Mouse (Mus musculus) 3134 (cell line): ENCODE measurements around the gene Ap5m1.
"Not testable (repeated sequence)": the region's sequence is repeated elsewhere in the genome, so short reads cannot be mapped to it uniquely, and the experiment has no call there.

Experiments
- DNase-seq: peaks from one replicate; pipeline ENCODE4 v3.0.0-alpha.2; 2011; ENCODE audit warnings: low spot score; ENCODE audit not compliant: insufficient read length; ENCODE audit errors: extremely low read depth

Gene Ap5m1

DNA sequence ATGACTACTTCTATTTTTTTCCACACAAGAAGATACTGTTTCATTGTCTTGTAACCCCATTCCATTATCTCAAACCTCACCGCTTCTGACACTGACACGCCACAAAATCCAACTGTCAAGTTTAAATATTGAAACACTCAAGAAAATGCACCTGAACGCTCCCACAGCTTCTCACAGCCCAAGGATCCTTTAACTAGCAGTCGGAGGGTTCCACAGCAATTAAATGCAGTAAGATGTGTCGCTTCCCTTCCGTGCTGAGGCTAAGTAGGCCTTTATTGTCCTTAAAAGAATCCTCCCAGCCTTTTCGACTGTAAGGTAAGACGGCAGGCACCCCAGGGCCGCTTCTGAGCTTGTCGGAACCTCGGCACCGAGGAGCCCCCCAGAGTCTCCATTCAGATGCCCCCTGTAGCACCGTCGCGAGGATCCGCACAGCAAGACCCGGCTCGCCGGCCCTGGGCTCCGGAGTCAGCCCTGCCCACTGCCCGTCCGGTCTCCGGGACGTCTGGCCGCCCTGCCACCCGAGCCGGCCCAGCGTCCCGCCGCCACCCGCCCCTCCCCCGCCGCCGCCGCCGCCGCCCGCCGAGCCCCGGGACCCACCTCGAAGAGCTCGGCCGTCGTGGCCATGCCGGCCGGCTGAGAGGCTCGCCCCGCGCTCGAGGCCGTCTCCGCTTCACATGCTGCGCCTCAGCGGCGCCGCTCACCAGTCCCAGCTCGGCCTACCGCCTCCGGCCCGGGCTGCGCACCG lies at the start of gene Ap5m1:
Gene Ap5m1 (plus strand): TSS at position 569 of the 745 bp plus-strand sequence.
- DNase-seq: no peak

DNA sequence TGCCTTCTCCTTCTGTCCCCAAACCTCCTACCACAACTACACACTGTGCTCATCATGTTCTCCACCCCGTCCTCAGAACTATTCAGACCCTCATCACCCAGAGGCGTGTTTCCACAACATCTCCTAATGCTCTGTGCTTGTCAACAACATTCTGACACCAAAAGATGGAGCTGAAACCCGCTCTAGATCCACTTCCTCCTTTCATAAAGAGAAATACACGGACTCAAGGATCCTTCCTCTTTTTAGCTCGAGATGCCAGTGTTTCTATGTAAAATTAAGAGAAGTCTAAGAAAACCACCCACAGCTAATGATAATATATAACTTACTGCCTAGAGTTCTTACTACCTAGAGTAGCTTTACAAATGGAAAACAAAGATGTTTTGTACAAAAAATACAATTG lies 46.1 kb upstream of the Ap5m1 start:
- no peak for DNase-seq

DNA sequence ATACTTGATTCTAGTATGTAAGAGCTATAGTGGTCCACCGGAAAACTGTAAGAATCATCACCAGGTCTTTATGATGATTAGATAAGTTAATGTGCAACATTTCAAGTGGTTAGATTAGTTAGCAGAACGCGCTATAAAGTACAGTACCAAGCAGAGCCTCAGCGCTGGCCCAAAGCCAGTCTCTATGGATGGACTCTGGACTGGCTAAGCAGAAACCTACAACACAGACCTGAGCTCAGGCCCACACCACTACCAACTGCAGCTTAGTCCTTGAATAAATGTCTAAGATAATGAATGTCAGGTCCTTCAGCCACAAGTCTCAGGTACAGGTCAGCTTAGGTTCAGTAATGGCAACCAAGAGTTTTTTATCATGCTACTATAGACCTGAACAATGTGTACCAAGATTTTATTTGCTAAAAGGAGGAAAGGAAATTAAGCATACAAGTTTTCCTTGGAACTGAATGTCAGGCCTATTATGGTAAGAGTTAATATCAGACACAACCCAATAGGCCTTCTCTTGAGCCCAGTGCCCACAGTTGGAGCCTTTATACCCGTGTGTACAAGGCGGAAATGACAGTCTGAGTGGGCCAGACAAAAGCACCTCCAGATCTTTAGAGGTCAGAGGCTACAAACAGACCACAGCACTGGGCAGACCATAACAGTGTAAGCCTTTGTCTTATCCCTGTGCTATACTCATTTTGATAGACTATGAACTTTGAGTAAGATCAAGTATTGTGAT lies 38.7 kb upstream of the Ap5m1 start:
- no peak for DNase-seq

DNA sequence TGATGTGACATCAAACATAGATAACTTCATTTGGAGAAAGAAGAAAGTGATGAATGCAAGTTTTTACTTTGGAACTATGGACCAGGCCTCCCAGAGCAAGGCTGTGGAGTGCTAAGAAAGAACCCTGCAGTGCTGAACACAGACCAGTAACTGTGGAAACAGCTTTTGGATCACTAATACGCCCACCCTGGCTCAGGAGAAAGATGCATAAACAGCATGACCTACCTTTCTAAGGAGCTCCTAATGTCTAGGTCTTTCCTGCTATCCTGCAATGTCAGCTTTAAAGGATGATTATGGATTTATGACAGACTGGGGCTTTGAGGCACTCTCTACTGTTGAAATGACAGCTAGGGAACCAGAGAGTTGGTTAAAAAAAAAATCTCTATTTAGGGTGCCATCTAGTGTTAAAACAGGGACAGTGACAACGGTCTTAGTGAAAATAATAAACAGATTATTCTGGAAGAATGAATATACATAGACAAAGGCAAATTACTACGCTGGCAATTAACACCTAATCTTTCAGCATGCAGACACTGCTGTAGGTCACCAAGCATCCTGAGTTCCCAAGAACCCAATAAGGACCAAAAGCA lies 38.0 kb upstream of the Ap5m1 start:
- DNase-seq: no peak

DNA sequence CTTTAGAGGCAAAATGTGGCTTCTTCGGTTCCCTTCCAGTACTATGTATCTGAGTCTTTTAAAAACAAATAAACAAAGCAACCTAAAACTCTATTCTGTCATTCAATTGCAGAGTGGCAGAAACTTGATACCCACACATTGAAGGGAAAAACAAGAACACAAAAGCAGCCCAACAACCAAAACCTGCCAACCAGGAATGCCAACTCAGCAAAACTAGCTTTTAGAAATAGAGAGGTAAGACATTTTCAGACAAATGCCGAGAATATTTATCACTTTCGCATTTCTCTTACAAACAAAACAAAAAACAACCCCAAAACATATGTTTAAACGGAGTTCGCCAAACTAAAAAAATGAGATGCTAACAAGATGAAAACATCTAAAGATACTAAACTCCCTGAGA lies 36.9 kb upstream of the Ap5m1 start:
- no peak for DNase-seq

DNA sequence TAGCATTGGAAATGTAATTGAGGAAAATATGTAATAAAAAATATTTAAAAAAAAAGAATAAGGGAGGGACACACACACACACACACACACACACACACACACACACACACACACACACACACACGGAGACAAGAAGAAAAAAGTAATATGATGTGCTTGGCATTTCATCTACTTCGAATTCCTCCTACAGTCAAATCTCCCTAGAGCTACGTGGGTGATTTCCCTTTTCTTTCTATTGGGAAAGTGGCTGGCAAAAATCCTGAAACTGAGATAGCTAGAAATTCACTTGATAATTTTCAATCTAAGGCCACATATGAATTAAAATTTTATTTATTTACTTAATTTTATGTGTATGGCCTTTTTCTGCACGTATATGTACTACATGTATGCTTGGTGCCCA lies 20.3 kb upstream of the Ap5m1 start:
- no peak for DNase-seq

DNA sequence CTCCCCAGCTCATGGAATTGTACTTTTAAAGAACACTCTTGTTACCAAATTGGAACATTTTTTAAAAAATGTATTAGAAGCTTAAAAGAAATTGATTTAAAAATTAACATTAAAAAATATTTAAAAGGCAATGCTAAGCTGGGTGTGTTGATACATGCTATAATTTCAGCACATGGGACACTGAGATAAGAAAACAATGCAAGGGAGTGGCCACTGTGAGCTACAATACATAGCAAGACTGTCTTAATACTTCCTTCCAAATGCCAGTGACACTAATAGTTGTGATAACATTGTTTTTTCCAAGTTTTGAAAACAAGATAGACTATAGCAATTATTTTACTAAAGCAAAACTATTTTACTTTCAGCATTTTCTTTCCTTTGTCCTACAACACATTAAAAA lies 16.4 kb upstream of the Ap5m1 start:
- no peak for DNase-seq

DNA sequence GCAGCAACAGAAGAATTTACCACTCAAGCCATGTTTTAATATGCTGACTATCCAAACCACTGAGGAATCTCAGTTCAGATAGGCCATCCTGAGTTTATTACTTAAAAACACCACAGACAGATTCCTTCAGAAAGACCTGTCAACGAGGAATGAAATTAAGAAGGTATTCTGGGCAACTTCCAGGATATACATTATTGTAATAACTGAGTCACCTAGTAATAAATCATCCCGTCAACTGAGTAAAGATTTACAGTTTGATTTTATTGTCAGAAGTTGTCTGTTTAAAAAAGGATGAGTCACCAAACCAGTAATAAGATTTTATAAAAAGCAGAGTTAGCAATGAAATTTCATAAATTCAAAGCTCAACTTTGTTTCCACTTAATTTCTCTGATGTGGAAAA lies 2.1 kb upstream of the Ap5m1 start:
- DNase-seq: peak; percentile 18

DNA sequence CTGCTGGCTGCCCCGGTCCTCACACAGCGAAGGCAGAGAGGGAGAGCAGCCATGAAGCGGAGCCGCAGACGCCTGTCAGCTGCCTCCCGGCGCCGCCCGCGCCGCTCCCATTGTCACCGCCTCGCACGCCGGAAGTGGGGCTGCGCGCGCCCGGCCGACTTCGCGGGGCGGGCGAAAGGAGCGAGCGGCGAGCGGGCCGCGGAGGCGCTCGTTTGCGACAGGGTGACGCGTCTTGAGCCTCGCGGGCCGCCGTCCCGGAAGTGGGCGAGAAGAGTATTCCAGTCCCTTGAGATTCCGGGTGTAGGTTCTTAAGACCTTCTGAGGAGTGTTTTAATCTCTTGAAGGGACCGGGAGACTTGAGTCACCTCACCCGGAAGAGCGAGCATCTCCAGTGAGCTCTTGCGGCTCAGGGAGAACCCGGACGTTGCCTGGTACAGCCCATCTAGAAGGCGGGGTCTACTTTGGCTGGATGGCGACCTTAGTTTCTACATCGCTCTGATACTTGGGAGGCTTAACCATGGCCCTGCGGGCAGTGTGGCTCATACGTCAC lies 452 bp downstream of the Ap5m1 start, which contains the start of gene Exoc5:
Gene Exoc5 (minus strand): TSS at position 380 of the 550 bp plus-strand sequence.
- DNase-seq: peak; percentile 98

DNA sequence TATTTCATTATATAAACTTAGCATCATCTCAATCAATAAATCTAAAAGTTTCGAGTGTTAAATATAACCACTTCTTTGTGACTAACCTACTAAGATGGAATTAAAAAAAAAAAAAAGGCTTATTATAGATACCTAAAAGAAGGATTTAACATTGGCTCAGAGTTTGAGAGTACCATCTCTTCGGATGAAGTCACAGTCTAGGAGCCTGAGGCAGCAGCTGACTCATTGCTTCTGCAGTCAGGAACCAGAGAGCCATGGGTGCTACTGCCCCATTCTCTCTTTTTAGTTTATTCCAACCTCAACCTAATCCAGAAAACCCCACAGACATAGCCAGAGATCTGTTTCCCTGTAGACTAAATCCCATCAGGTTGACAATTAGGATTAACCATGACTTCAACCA lies 6.9 kb downstream of the Ap5m1 start:
- DNase-seq: no peak

DNA sequence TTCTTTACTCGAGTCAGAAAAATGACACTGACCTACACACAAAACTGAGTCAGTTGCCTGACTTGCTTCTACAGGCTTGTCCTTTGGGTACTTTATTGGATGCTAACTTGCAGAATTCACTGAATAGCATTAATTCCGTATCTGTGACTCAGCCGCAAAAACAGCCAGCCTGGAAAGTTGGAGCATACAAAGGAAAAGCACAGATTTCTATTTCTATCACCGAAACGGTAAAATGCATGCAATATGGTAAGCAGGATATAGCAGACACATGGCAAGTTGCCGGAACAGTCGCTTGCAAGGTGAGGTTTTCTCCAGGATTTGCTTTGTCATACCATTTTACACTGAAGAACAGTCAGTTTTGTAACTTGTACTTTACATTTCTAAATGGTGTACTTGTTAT lies 8.0 kb downstream of the Ap5m1 start:
- no peak for DNase-seq

DNA sequence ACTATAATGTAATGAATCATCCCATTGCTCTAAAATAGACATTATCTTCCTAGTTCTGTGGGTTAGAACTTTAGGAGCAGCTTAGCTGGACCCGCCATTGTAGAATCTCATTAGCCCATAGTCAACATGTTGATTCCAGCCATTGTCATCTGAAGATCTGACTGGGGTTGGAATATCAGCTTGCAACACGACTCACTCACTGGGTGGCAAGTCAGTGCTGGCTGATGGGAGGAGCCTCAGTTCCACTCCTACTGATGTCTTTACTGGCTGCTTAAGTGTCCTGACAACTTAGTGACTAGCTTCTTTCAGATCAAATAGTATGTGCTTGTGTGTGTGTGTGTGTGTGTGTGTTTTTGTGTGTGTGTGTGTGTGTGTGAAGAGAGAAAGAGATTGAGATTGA lies 8.5 kb downstream of the Ap5m1 start:
- no peak for DNase-seq

DNA sequence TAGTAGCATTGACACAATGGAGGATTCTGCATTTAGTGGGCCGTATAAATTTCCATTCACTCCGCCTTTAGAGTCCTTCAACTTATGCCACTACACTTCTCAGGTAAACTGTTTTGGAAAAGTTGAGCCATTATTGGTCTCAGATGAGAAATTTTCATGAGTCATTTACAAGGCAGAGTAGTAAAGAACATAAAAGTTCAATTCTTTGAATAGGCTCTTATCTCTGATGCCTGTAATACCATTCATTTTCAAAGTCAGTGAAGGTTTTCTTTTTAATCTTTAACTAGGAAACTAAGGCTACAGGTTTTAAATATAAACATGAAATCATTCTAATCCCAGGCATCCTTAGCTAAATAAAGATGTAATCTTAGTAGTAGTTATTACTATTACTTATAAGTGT lies 12.9 kb downstream of the Ap5m1 start:
- no peak for DNase-seq

DNA sequence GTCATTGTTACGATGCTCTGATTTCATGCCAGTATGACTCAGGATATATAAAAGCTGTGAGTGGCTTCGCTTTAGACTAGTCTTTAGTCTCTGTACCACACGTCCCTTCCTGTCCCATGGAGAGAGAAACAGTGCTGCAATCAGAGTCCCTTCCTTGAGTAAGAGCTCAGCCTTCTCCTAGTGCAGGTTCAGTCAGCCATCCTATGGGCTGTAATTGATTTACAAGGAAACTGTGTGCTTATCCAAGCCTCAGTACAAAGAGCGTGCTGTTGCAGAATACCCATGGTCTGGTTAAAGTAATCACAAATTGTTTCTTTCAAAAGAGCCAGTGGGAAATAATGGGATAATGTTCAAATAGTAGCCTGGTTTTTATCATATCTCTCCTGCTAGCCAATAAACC lies 20.6 kb downstream of the Ap5m1 start:
- no peak for DNase-seq

DNA sequence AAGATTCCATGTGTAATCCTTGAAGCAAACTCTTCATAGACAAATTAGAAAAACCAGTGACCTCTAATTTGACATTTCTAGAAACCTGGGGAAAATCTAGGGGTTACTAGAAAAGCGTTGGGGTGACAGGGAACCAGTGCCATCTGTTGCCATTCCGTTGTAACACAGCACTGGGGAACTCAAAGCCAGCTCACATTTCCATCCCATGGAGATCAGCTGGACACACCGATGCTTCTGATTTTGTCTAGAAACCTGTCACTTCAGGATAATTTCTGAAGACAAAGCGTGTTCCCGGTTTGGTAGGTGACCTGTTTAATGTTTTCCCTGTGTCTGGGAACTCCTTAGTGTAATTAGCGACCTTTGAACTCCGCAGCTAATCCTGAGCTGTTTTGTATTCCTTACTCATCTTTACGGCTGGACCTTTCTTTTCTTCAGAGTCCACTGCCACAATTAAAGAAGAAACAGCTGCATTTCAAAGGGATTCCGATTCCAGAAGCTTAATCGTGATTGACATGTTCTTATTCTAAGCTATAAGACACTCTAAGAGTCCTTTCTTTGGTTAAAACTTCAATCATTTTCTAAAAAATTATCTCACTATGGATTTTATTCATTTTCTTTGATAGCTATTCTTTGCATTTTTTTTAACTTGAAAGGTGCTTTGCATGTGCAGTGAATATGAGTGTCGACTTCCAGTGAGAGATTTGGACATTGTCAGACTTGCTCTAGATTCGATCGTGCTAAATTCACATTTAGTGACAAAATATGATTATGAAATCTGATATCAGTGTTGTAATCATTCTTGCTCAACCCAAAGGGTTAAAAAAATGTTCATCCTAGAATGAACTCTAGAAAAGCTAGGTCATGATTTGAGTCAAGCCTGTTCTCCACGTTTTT lies 22.5 kb downstream of the Ap5m1 start:
- no peak for DNase-seq

DNA sequence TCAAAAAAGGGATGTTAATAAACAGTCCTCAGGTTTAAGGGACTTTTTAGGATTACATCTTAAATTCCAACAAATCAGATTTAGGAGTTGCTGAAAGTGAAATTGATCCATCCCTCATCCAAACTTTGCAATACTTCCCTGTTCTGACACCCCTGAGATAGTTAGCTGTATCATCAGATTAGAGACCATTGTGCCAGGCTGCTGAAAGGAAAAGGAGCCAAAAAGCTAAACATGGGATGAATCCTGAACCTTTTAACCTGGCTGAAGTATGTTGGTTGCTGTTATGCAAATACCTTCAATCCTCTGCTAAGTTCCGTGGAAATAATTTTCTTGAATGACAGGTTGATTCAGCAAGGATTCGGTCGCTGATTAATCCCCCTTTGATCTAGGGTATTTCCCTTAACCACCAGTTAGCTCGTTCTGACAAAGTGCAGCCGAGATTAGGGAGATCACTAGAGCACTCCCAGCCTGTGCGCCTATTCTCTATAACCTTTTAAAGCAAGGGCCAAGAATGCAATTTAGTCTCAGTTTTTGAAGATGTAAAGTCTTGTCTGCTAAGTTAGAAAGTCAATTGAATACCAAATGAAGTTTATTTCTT lies 23.7 kb downstream of the Ap5m1 start:
- no peak for DNase-seq

DNA sequence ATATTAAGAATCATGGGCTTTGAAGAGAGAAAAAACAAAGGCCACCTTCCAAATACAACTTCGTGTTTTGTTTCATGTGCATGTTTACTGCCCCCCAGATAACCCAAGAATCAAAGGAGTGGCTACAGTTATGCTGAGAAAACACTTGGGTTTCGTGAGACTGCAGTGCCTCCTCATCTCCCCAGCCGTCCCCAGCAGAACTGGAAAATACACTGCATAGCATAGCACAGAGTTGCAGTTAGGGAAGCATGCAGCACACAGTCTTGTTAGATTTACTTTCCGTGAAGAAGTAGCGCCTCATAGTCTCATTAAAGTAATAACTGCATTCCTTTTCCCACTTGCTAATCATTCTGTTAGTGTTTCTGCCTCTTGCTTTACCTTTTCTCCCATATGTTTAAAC lies 24.2 kb downstream of the Ap5m1 start:
- DNase-seq: no peak

DNA sequence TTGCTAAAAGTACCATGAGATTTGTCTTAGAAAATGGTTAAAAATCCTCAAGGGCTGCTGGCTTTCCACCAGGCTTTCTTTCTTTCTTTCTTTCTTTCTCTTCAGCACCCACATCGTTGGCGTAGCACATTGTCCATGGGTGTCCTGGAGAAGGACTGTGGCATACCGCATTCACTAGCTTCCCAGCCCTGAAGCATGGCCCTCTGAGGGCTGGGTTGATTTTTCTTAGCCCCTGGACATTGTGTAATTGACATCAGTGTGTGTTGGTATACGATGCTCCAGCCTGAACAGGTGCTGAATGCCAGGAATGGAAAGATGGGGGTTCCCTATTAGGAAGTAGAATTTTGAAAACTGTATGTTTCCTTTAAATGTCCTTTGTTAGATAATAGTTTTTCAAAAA lies 25.4 kb downstream of the Ap5m1 start:
- DNase-seq: no peak

DNA sequence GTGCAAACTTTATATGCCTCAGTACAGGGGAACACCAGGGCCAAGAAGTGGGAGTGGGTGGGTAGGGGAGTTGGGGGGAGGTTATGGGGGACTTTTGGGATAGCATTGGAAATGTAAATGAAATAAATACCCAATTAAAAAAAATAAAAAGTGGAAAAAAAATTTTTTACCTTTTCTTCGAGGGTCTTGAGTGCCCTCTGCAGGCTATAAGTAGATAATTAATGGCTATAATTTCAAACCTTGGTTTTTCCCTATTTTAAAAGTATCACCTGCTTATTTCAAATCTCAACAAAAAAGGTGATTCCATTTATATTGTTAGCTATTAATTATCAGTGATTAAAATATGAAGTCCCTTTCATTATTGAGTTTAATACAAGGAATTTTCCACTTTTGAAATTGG lies 25.9 kb downstream of the Ap5m1 start:
- DNase-seq: not testable (repeated sequence)

DNA sequence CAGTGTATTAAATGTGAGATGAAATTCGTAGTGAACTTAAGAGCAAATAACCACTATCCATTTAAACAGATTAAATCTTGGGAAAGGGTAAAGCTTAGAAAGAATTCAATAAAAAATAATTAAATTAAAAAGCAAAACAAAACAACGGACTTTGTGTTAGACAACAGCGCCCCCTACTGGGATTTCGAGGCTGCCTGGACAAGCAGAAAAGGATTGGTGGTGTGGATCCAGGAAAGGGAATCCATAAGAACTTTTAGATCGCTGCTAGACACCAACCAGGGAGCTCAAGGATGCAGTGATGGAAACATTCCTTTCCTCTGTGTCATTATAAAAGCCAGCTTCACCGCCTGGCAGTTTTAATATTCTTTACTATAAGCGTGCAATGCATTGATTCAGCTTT lies 52.5 kb downstream of the Ap5m1 start:
- DNase-seq: no peak
